Comparison of ENCODE assay signal across 8 mouse cellular contexts in genomic region chr2:112266242-112266592, GRCm38 (mm10). TPM values are rescaled to one million over a fixed set of nuclear protein-coding genes. Genes with fewer than 3 reads are reported as not detected.
DNase-seq lines count a peak whose midpoint lies in the region; ATAC-seq and TF ChIP-seq lines count a peak whose summit lies in the region.

Gene Gm21985, plus strand, starts transcription at chr2:112266314.

- H3K4me2 ChIP-seq in intestine, embryonic 14.5 days (ENCODE audit: low read length) = peak within 1 kb of the TSS; percentile 61
- H3K4me2 ChIP-seq in limb, embryonic 14.5 days (replicated peaks; ENCODE audit: low read depth, low read length, severe bottlenecking) = peak within 1 kb of the TSS; percentile 84
- peak within 1 kb of the TSS; percentile 89 for H3K4me2 ChIP-seq in midbrain, embryonic 13.5 days (replicated peaks)
- peak within 1 kb of the TSS; percentile 74 for H3K4me2 ChIP-seq in stomach, embryonic 14.5 days (replicated peaks; ENCODE audit: low read depth, low read length)

- H3K9ac ChIP-seq in intestine, embryonic 14.5 days (ENCODE audit: low read length) = peak within 1 kb of the TSS; percentile 71
- peak within 1 kb of the TSS; percentile 78 for H3K9ac ChIP-seq in limb, embryonic 14.5 days (ENCODE audit: low read depth, low read length, severe bottlenecking)
- peak within 1 kb of the TSS; percentile 87 for H3K9ac ChIP-seq in midbrain, embryonic 13.5 days (replicated peaks)
- H3K9ac ChIP-seq in stomach, embryonic 14.5 days (replicated peaks; ENCODE audit: low read depth, low read length) = peak within 1 kb of the TSS; percentile 56

- 2% methylated on average over 11 of the region's 11 CpGs for WGBS in intestine, embryonic 14.5 days
- 1% methylated on average over 11 of the region's 11 CpGs for WGBS in limb, embryonic 14.5 days
- WGBS in midbrain, embryonic 13.5 days = 1% methylated on average over 11 of the region's 11 CpGs
- under 1% methylated on average over 11 of the region's 11 CpGs for WGBS in stomach, embryonic 14.5 days

- no peak for TF ChIP-seq CTCF in cortical plate, adult 2 months (IDR thresholded peaks at IDR 0.05; ENCODE audit: extremely low read depth, insufficient read depth, low read length)

- peaks cover 2% of the 10 kb centered on the region; the same call in 1 of the 2 replicates for H3K4me1 ChIP-seq in cortical plate, adult 2 months (ENCODE audit: control insufficient read depth, insufficient read depth, low read length)
- H3K4me1 ChIP-seq in intestine, embryonic 14.5 days (replicated peaks; ENCODE audit: control insufficient read depth, insufficient read depth, low read length) = peaks cover 17% of the 10 kb centered on the region
- H3K4me1 ChIP-seq in limb, embryonic 14.5 days (ENCODE audit: control insufficient read depth, insufficient read depth, low read length) = peaks cover 12% of the 10 kb centered on the region
- peaks cover 60% of the 10 kb centered on the region for H3K4me1 ChIP-seq in midbrain, embryonic 13.5 days (replicated peaks)
- peaks cover 12% of the 10 kb centered on the region for H3K4me1 ChIP-seq in stomach, embryonic 14.5 days (ENCODE audit: control insufficient read depth, insufficient read depth, low read length)

- peak; percentile 40 for ATAC-seq in intestine, embryonic 14.5 days (replicated peaks; ENCODE audit: low FRiP score, low TSS enrichment, low read depth)
- peak; percentile 25 for ATAC-seq in limb, embryonic 14.5 days (ENCODE audit: low FRiP score, low read depth)
- peak; percentile 44 for ATAC-seq in midbrain, embryonic 13.5 days
- peak; percentile 12; the same call in 1 of the 2 replicates for ATAC-seq in stomach, embryonic 14.5 days (ENCODE audit: insufficient number of reproducible peaks, insufficient read depth, low FRiP score, low read depth)

- peak within 1 kb of the TSS; percentile 100 for H3K27ac ChIP-seq in cortical plate, adult 2 months (ENCODE audit: insufficient read depth, low read length)
- peak within 1 kb of the TSS; percentile 81 for H3K27ac ChIP-seq in intestine, embryonic 14.5 days (ENCODE audit: low read depth)
- H3K27ac ChIP-seq in limb, embryonic 14.5 days (replicated peaks; ENCODE audit: low read depth, low read length) = peak within 1 kb of the TSS; percentile 78
- H3K27ac ChIP-seq in midbrain, embryonic 13.5 days = peak within 1 kb of the TSS; percentile 93
- H3K27ac ChIP-seq in stomach, embryonic 14.5 days (ENCODE audit: low read length) = peak within 1 kb of the TSS; percentile 85

- TF ChIP-seq POLR2A in cortical plate, adult 2 months (IDR thresholded peaks at IDR 0.05; ENCODE audit: extremely low read depth, insufficient read depth, low read length) = peak; percentile 34; the same call in 1 of the 2 replicates
- TF ChIP-seq POLR2A in limb, embryonic 14.5 days (IDR thresholded peaks at IDR 0.05; ENCODE audit: borderline replicate concordance, extremely low read depth, insufficient read depth, insufficient read length) = no peak

- H3K4me3 ChIP-seq in cortical plate, adult 2 months (ENCODE audit: insufficient read depth, low read length) = peak within 1 kb of the TSS; percentile 100
- peak within 1 kb of the TSS; percentile 84 for H3K4me3 ChIP-seq in intestine, embryonic 14.5 days (ENCODE audit: low read depth, low read length)
- H3K4me3 ChIP-seq in limb, embryonic 14.5 days (replicated peaks; ENCODE audit: low read length) = peak within 1 kb of the TSS; percentile 78
- H3K4me3 ChIP-seq in midbrain, embryonic 13.5 days (replicated peaks) = peak within 1 kb of the TSS; percentile 86
- peak within 1 kb of the TSS; percentile 65 for H3K4me3 ChIP-seq in stomach, embryonic 14.5 days (ENCODE audit: low read depth, low read length)

- no peaks in the 10 kb centered on the region for H3K27me3 ChIP-seq in intestine, embryonic 14.5 days (replicated peaks; ENCODE audit: control insufficient read depth, insufficient read depth, low read length)
- no peaks in the 10 kb centered on the region for H3K27me3 ChIP-seq in limb, embryonic 14.5 days (ENCODE audit: control insufficient read depth, insufficient read depth, low read length)
- H3K27me3 ChIP-seq in midbrain, embryonic 13.5 days = no peaks in the 10 kb centered on the region
- no peaks in the 10 kb centered on the region for H3K27me3 ChIP-seq in stomach, embryonic 14.5 days (ENCODE audit: control insufficient read depth, insufficient read depth, low read length)

- peak; percentile 36 for DNase-seq in urinary bladder, postnatal 25 days (ENCODE audit: low spot score)
- no peak for DNase-seq in urinary bladder, postnatal 10 days (ENCODE audit: low spot score)
- DNase-seq in gastrocnemius, postnatal 4 days (ENCODE audit: low spot score in 2 of 2) = peak; percentile 56 to 78
- peak; percentile 69 for DNase-seq in intestine, embryonic 14.5 days (ENCODE audit: low spot score)
- DNase-seq in limb, embryonic 14.5 days (ENCODE audit: low spot score) = peak; percentile 40

- no peaks in the 10 kb centered on the region for H3K9me3 ChIP-seq in intestine, embryonic 14.5 days (ENCODE audit: control insufficient read depth, low read length)
- H3K9me3 ChIP-seq in limb, embryonic 14.5 days (ENCODE audit: control insufficient read depth, low read length) = no peaks in the 10 kb centered on the region
- H3K9me3 ChIP-seq in midbrain, embryonic 13.5 days = no peaks in the 10 kb centered on the region
- H3K9me3 ChIP-seq in stomach, embryonic 14.5 days (ENCODE audit: control insufficient read depth, low read depth, low read length) = no peaks in the 10 kb centered on the region

- H3K36me3 ChIP-seq in intestine, embryonic 14.5 days (ENCODE audit: control insufficient read depth, insufficient read depth, low read length) = no peaks in the 10 kb centered on the region
- H3K36me3 ChIP-seq in limb, embryonic 14.5 days (ENCODE audit: control insufficient read depth, insufficient read depth, low read length) = no peaks in the 10 kb centered on the region
- H3K36me3 ChIP-seq in midbrain, embryonic 13.5 days = no peaks in the 10 kb centered on the region
- no peaks in the 10 kb centered on the region for H3K36me3 ChIP-seq in stomach, embryonic 14.5 days (ENCODE audit: control insufficient read depth, insufficient read depth, low read length)

RNA-seq across cellular contexts. Expression of gene Gm21985, which starts in this region (rescaled TPM):
- 0.13 and 0.15 TPM in 2 replicates for polyA plus RNA-seq in cortical plate, adult 2 months (2012; rRNA removed)
- not detected for total RNA-seq in gastrocnemius, postnatal 4 days (2021)
- not detected in 2 replicates for polyA plus RNA-seq in intestine, embryonic 14.5 days (2014; fragmentation: Nextera tagmentation; extraction: Ambion mirVana)
- 0.03 TPM in 1 of 2 replicates, not detected in the other for polyA plus RNA-seq in limb, embryonic 14.5 days (2012; rRNA removed)
- not detected in 2 replicates for polyA plus RNA-seq in limb, embryonic 14.5 days (2014; fragmentation: Nextera tagmentation; extraction: Ambion mirVana)
- not detected in 2 replicates for polyA plus RNA-seq in midbrain, embryonic 13.5 days (2015; fragmentation: Nextera tagmentation; extraction: Ambion mirVana)
- not detected in 2 replicates for polyA plus RNA-seq in stomach, embryonic 14.5 days (2014; fragmentation: Nextera tagmentation; extraction: Ambion mirVana)

Comparison
In these comparisons a context has a peak if more than half of its experiments do, and no peak if none do; other contexts are left out.
1. Peak in DNase-seq in gastrocnemius, postnatal 4 days; RNA of the gene not detected or under 1 TPM.
2. Peak in DNase-seq, ATAC-seq, H3K4me3 ChIP-seq, H3K27ac ChIP-seq, H3K9ac ChIP-seq and H3K4me2 ChIP-seq in intestine, embryonic 14.5 days; RNA of the gene not detected or under 1 TPM.
3. Peak in DNase-seq, ATAC-seq, H3K4me3 ChIP-seq, H3K27ac ChIP-seq, H3K9ac ChIP-seq and H3K4me2 ChIP-seq in limb, embryonic 14.5 days; RNA of the gene not detected or under 1 TPM.
4. Peak in ATAC-seq, H3K4me3 ChIP-seq, H3K27ac ChIP-seq, H3K9ac ChIP-seq and H3K4me2 ChIP-seq in midbrain, embryonic 13.5 days; RNA of the gene not detected or under 1 TPM.
5. Peak in ATAC-seq, H3K4me3 ChIP-seq, H3K27ac ChIP-seq, H3K9ac ChIP-seq and H3K4me2 ChIP-seq in stomach, embryonic 14.5 days; RNA of the gene not detected or under 1 TPM.